Mouse (Mus musculus) liver, embryonic 13.5 days (tissue): ENCODE results near the gene Hsf5. TPM values are rescaled to one million over a fixed set of nuclear protein-coding genes. Genes with fewer than 3 reads are reported as not detected.
A peak's percentile ranks its signal among the peaks of the same experiment; 100 is the strongest.

Source experiments
- ATAC-seq: fragments of 200-750 bp; cut with Nextera tagmentation; 2 replicates; pipeline ENCODE4 v1.8.0; 2017; ENCODE audit warnings: low read depth, mild to moderate bottlenecking, moderate number of reproducible peaks, moderate library complexity
- DNase-seq: peaks from one replicate; pipeline ENCODE4 v3.0.0; 2022
- H3K27ac ChIP-seq: fragments of 300-500 bp; sonication (generic); 2 replicates; pipeline ENCODE4 v1.5.1; 2015; ENCODE audit warnings: moderate library complexity, mild to moderate bottlenecking, inconsistent platforms
- H3K27me3 ChIP-seq: fragments of 300-500 bp; sonication (generic); 2 replicates; pipeline ENCODE4 v1.6.1; 2015; ENCODE audit warnings: mild to moderate bottlenecking, inconsistent platforms
- H3K36me3 ChIP-seq: fragments of 300-500 bp; sonication (generic); 2 replicates; pipeline ENCODE4 v1.6.1; 2015; ENCODE audit warnings: mild to moderate bottlenecking, inconsistent platforms
- H3K4me1 ChIP-seq: fragments of 300-500 bp; sonication (generic); replicated peaks from 2 replicates; pipeline ENCODE4 v1.6.1; 2015; ENCODE audit warnings: inconsistent platforms
- H3K4me2 ChIP-seq: fragments of 300-500 bp; sonication (generic); 2 replicates; pipeline ENCODE4 v1.6.1; 2015; ENCODE audit warnings: inconsistent platforms, mild to moderate bottlenecking, moderate library complexity
- H3K4me3 ChIP-seq: fragments of 300-500 bp; sonication (generic); replicated peaks from 2 replicates; pipeline ENCODE4 v1.5.1; 2015; ENCODE audit warnings: mild to moderate bottlenecking, inconsistent platforms
- H3K9ac ChIP-seq: fragments of 300-500 bp; sonication (generic); 2 replicates; pipeline ENCODE4 v1.6.1; 2015; ENCODE audit warnings: mild to moderate bottlenecking, inconsistent platforms
- H3K9me3 ChIP-seq: fragments of 300-500 bp; sonication (generic); replicated peaks from 2 replicates; pipeline ENCODE4 v1.6.1; 2016; ENCODE audit warnings: inconsistent platforms
- WGBS: fragments of 180-500 bp; shearing (Covaris S2); methylation state at CpG from one replicate; pipeline ENCODE4 v1.1.7; 2015; ENCODE audit not compliant: insufficient replicate concordance; 5-methylcytosine and 5-hydroxymethylcytosine counted together
- polyA plus RNA-seq: library from polyadenylated mRNA; unstranded; fragments of >200 nt; fragmentation: Nextera tagmentation; extraction: Ambion mirVana; gene quantifications from 2 replicates; pipeline ENCODE4 v1.2.1, GENCODE M21; 2015

Hsf5 gene
- polyA plus RNA-seq, 1 experiment from 2014 or later: 0.03 TPM

DNA sequence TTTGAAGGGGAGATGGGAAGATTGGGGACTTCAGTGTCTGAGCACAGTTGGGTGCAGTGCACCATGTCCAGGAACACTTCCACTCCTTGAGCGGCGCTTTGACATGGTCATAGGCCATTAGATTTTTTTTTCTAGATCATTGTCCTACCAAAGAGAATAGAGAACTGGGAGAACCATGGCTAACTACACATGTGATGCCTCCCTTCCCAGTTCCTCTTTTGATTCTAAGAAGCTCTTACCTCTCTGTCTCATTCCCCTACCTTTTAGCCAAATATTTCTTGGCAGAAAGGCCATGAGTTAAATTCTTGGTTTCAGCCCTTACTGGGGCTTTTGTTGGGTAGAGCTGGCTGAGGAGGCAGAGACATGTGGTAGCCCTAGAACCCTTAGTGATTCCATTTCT lies 13.4 kb upstream of the Hsf5 start:
- Histone ChIP-seq H3K27me3 (no peaks in the 10 kb centered on the region), H3K9ac (no peak overlapping the region), H3K36me3 (peaks cover 96% of the 10 kb centered on the region), H3K27ac (no peak overlapping the region), H3K9me3 (no peaks in the 10 kb centered on the region), H3K4me2 (no peak overlapping the region), H3K4me1 (no peaks in the 10 kb centered on the region), H3K4me3 (no peak overlapping the region)
- no peak for DNase-seq
- ATAC-seq: no peak
- 90% methylated on average over 2 of the region's 2 CpGs for WGBS

DNA sequence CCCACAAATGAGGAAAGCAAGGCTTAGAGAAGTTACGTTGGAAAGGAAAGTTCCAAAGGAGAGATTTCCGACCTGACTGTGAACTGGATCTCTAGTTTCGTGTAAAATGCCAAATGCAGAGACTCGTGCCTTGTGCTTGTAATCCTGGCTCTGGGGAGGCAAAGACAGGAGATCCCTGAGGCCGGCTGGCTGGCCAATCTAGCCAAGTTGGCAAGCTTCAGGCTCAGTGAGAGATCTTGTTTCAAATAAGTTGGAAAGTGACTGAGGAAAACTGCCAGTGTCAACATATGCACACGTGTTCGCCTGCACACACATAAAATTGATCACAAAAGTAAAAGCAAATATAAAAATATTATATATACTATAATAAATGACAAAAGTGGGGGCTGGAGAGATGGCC lies 7.7 kb upstream of the Hsf5 start:
- Histone ChIP-seq H3K9me3 (no peaks in the 10 kb centered on the region), H3K4me3 (no peak overlapping the region), H3K27me3 (no peaks in the 10 kb centered on the region), H3K27ac (no peak overlapping the region), H3K36me3 (peaks cover 94% of the 10 kb centered on the region), H3K4me2 (no peak overlapping the region), H3K9ac (no peak overlapping the region), H3K4me1 (no peaks in the 10 kb centered on the region)
- DNase-seq: no peak
- ATAC-seq: no peak
- WGBS: 78% methylated on average over 7 of the region's 7 CpGs

DNA sequence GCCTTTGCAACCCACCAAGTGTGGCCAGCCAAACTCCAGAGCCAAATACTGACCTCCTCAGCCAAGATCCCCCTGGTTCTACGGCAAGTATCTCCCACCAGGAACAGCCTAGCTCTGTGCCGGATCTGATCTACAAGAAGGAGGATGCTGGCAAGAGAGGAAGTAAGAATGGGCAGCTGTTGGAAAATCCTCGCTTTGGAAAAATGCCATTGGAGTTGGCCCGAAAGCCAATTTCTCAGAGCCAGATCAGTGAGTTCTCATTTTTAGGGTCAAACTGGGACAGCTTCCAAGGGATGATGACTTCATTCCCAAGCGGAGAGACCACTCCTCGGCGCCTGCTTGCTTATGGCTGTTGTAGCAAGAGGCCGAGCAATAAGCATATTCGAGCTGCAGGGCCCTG lies 5.4 kb upstream of the Hsf5 start:
- Histone ChIP-seq H3K4me3 (no peak overlapping the region), H3K9ac (no peak overlapping the region), H3K4me2 (no peak overlapping the region), H3K9me3 (no peaks in the 10 kb centered on the region), H3K4me1 (no peaks in the 10 kb centered on the region), H3K36me3 (peaks cover 92% of the 10 kb centered on the region), H3K27me3 (no peaks in the 10 kb centered on the region), H3K27ac (no peak overlapping the region)
- WGBS: 85% methylated on average over 9 of the region's 9 CpGs
- DNase-seq (no peak), ATAC-seq (no peak)

DNA sequence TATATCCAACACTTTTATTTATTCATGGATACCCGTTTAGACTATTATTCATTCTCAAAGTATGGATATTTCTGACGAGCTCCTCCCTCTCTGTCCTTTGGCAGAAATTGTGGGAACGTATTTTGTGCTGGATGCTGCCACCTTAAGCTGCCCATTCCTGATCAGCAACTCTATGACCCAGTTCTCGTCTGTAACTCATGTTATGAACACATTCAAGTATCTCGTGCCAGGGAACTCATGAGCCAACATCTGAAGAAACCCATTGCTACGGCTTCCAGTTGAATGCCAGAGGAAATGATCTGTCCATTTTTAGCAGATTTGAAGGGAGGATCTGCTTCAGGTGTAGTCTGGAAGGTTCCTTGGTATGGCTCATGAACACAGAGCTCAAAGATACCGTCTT lies 3.0 kb upstream of the Hsf5 start:
- Histone ChIP-seq H3K27ac (no peak overlapping the region), H3K36me3 (peaks cover 90% of the 10 kb centered on the region), H3K4me3 (no peak overlapping the region), H3K27me3 (no peaks in the 10 kb centered on the region), H3K4me1 (peaks cover 14% of the 10 kb centered on the region), H3K9me3 (no peaks in the 10 kb centered on the region), H3K4me2 (no peak overlapping the region), H3K9ac (no peak overlapping the region)
- DNase-seq (no peak), ATAC-seq (no peak)
- WGBS: 77% methylated on average over 7 of the region's 7 CpGs

DNA sequence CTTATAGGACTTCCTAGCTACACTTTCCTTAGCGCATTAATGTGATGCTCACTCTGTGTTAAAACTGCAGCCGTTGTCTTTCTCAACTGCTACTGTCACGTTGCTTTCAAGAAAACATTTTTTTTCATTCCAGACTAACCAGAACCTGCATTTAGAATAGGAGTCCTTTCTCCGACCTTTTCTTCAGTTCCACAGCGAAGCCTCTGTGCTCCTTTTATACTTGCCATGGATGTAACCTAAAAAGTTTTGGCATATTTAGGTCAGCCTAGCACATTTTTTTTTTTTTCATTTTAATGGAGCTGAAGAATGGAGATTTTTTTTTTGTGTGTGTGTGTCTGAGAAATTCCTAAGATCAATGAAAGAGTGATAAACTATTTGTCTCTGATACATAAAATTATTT lies 1.4 kb upstream of the Hsf5 start:
- Histone ChIP-seq H3K27ac (no peak overlapping the region), H3K4me2 (no peak overlapping the region), H3K27me3 (no peaks in the 10 kb centered on the region), H3K9ac (no peak overlapping the region), H3K4me1 (peaks cover 24% of the 10 kb centered on the region), H3K4me3 (no peak overlapping the region), H3K36me3 (peaks cover 76% of the 10 kb centered on the region), H3K9me3 (no peaks in the 10 kb centered on the region)
- DNase-seq (no peak), ATAC-seq (no peak)
- 87% methylated on average over 5 of the region's 5 CpGs for WGBS

DNA sequence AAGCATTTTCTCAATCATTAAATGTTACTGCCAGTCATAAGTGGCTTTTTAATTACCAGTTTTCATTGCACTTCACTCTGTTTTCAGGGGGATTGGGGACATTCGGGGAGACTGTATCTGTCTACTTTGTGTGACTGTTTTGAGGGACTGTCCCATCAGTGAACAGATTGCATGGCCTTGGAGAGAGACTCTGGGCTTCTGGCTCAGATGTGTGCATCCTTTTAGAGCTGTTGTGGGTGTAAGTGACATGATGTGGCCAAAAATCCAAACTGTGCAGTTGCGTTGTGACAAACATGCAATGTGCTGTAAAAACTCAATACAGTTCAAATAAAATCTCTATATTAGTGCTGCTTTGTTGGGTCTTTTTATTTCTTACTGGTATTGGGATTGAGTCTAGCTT lies 1.0 kb upstream of the Hsf5 start:
- DNase-seq (no peak), ATAC-seq (no peak)
- no peak overlapping the region for H3K27ac ChIP-seq
- H3K4me3 ChIP-seq: no peak overlapping the region
- H3K9me3 ChIP-seq: no peaks in the 10 kb centered on the region
- H3K4me2 ChIP-seq: no peak overlapping the region
- H3K9ac ChIP-seq: no peak overlapping the region
- H3K27me3 ChIP-seq: no peaks in the 10 kb centered on the region
- 85% methylated on average over 2 of the region's 2 CpGs for WGBS
- H3K36me3 ChIP-seq: peaks cover 72% of the 10 kb centered on the region
- peaks cover 28% of the 10 kb centered on the region for H3K4me1 ChIP-seq

DNA sequence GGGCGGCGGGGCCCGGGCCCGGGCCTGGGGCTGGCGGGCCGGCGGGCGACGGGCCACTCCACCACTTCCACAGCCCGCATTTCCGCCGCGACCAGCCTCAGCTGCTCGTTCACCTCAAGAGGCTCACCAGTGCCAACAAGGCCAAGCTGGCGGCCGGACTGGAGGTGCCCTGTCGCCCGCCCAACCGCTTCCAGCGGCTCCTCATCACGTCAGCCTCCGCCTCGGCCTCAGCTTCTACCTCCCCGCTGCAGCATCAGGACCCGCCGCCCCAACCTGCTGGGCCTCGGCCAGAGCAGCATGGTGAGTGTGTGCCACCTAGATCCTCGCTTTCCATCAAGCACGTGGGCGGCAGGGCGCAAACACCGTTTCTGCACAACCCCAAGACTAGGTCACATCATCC lies 642 bp downstream of the Hsf5 start:
- DNase-seq (no peak), ATAC-seq (no peak)
- H3K4me3 ChIP-seq: no peak overlapping the region
- H3K36me3 ChIP-seq: peaks cover 56% of the 10 kb centered on the region
- H3K27me3 ChIP-seq: no peaks in the 10 kb centered on the region
- H3K4me1 ChIP-seq: peaks cover 28% of the 10 kb centered on the region
- H3K4me2 ChIP-seq: no peak overlapping the region
- H3K9me3 ChIP-seq: no peaks in the 10 kb centered on the region
- H3K27ac ChIP-seq: 0 out of 2 replicates have a peak overlapping the region, but pooled peaks have one; percentile 31
- WGBS: 92% methylated on average over 32 of the region's 32 CpGs
- H3K9ac ChIP-seq: no peak overlapping the region

DNA sequence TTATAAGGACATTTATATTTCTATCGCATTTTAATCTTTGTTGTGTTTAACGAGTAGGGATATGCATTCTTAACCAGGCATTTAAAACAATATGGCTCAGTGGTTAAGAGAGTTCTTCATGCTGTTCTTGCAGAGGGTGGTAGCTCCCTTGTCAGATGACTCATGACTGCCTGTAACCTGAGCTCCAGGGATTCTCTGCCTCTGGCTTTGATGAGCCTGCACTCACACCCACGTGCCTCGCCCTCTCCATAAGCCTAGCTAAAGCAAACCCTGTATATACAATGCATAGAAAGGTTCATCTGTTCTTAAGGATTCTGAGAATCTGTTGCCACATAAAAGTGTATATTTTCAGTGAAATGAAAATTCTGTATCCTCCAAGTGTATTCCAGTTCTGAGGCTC lies 6.2 kb downstream of the Hsf5 start:
- H3K9me3 ChIP-seq: no peaks in the 10 kb centered on the region
- no peak overlapping the region for H3K9ac ChIP-seq
- 79% methylated on average over 4 of the region's 4 CpGs for WGBS
- H3K27ac ChIP-seq: no peak overlapping the region
- peaks cover 15% of the 10 kb centered on the region; the same call in 1 of the 2 replicates for H3K36me3 ChIP-seq
- H3K4me3 ChIP-seq: no peak overlapping the region
- H3K4me1 ChIP-seq: peaks cover 22% of the 10 kb centered on the region
- H3K27me3 ChIP-seq: no peaks in the 10 kb centered on the region
- no peak overlapping the region for H3K4me2 ChIP-seq
- ATAC-seq (no peak), DNase-seq (no peak)

DNA sequence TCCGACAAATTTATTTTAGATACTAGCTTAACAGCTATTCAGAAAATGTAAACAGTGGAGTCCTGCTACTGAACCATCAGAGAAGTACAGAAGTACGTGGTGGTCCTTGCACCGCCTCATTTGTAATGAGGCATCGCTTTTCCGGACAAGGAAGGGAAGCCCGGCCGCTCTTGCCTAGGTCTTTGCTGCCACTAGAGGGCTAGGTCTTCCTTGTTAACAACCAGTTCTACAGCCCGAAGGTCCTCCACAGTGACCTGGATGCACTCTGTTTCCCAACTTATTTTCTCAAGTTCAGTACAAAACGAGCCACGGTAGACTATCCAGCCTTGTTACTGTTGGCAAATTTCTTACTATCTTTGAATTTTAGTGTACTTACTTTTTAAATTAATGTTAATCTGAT lies 12.9 kb downstream of the Hsf5 start:
- 0 out of 2 replicates have a peak, but pooled peaks have one; percentile 41 for ATAC-seq
- Histone ChIP-seq H3K4me3 (no peak overlapping the region), H3K9ac (no peak overlapping the region), H3K27me3 (no peaks in the 10 kb centered on the region), H3K27ac (no peak overlapping the region), H3K4me1 (peaks cover 4% of the 10 kb centered on the region; the same call in 1 of the 2 replicates), H3K9me3 (no peaks in the 10 kb centered on the region), H3K4me2 (no peak overlapping the region), H3K36me3 (0 out of 2 replicates have a peak, but pooled peaks cover 3% of the 10 kb centered on the region)
- DNase-seq: peak; percentile 17
- 15% methylated on average over 10 of the region's 10 CpGs for WGBS

DNA sequence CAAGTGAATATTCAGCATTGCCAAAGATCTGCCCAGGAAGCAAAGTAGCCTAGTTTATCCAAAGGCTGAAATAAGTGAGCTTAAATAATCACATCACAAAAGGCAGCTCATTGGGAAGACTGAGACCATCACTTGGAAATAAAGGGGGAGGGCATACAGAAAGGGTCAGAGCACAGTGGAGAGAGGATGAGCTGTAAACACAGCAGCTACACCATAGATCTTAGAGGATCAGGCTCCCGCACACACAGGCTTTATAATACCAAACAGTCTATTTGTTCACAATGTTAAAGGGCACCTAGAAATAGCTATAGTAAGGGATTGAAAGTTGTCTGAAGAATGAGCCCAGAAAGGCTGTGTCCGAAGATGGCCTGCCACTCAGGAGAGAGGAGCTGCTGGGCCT lies 21.8 kb downstream of the Hsf5 start:
- Histone ChIP-seq H3K4me2 (peak overlapping the region; percentile 82), H3K4me1 (peaks cover 12% of the 10 kb centered on the region), H3K27ac (peak overlapping the region; percentile 55), H3K36me3 (no peaks in the 10 kb centered on the region), H3K27me3 (no peaks in the 10 kb centered on the region), H3K4me3 (peak overlapping the region; percentile 58), H3K9ac (peak overlapping the region; percentile 77), H3K9me3 (no peaks in the 10 kb centered on the region)
- WGBS: 35% methylated on average over 2 of the region's 2 CpGs
- DNase-seq (no peak), ATAC-seq (peak; percentile 52)

DNA sequence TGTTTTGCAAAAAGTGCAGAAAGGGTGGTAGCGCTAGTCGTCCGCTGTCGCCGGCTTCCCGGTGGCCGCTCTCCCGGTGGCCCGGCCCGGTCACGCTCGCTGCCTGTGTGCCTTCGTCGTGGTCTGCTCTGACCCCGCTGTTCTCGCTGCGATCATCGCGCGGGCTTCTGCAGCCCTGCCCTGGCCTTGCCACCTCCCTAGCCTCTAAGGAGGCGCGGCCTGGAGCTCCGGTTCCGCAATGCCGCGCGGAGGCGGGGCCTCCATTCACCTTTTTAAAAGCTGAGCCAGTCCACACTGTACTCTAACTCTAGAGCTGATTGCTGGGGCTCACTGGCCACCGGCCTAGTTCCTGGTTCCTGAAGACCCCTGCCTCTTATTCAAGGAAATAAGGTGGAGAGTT lies 22.2 kb downstream of the Hsf5 start:
- no peaks in the 10 kb centered on the region for H3K27me3 ChIP-seq
- H3K4me3 ChIP-seq: peak overlapping the region; percentile 58
- H3K27ac ChIP-seq: peak overlapping the region; percentile 55
- ATAC-seq: peak; percentile 99
- H3K9ac ChIP-seq: peak overlapping the region; percentile 77
- peak overlapping the region; percentile 82 for H3K4me2 ChIP-seq
- H3K9me3 ChIP-seq: no peaks in the 10 kb centered on the region
- peaks cover 12% of the 10 kb centered on the region for H3K4me1 ChIP-seq
- peak; percentile 73 for DNase-seq
- 0% methylated on average over 29 of the region's 29 CpGs for WGBS
- no peaks in the 10 kb centered on the region for H3K36me3 ChIP-seq

DNA sequence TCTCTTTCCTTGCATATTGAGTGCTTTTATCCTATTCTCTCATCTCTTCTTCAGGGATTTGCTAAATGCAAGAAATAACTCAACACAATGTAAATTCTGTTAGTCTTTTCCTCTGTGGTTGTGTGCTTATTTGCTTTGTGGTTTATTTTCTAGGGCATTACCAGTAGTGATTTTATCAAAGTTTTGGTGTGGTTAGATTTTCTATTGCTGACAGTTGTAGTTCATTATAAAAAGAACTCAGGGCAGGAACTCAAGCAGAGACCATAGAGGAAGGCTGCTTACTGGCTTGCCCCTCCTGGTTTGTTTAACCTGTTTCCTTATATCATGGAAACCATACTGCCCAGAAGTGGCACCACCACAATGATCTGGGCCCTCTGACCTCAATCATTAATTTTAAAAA lies 25.9 kb downstream of the Hsf5 start:
- Histone ChIP-seq H3K27me3 (no peaks in the 10 kb centered on the region), H3K27ac (no peak overlapping the region), H3K4me2 (no peak overlapping the region), H3K36me3 (no peaks in the 10 kb centered on the region), H3K4me3 (no peak overlapping the region), H3K4me1 (peaks cover 18% of the 10 kb centered on the region), H3K9ac (no peak overlapping the region), H3K9me3 (no peaks in the 10 kb centered on the region)
- no peak for DNase-seq
- ATAC-seq: no peak
